Mouse (Mus musculus) stomach, postnatal 0 days (tissue): ENCODE data around the gene 2210010C04Rik. TPM values are rescaled to one million over a fixed set of nuclear protein-coding genes. Genes with fewer than 3 reads are reported as not detected.

Experiments
- ATAC-seq: fragments of 200-750 bp; cut with Nextera tagmentation; 2 replicates; pipeline ENCODE4 v1.8.0; 2017; ENCODE audit not compliant: low FRiP score, low TSS enrichment
- DNase-seq: peaks from one replicate; pipeline ENCODE4 v3.0.0-alpha.2; 2016; ENCODE audit warnings: low spot score
- H3K27ac ChIP-seq: fragments of 300-500 bp; sonication (generic); replicated peaks from 2 replicates; pipeline ENCODE4 v1.5.1; 2014; ENCODE audit warnings: mild to moderate bottlenecking, control low read depth
- H3K27me3 ChIP-seq: fragments of 300-500 bp; sonication (generic); 2 replicates; pipeline ENCODE4 v1.6.1; 2014; ENCODE audit warnings: low read length; ENCODE audit not compliant: control insufficient read depth, insufficient read depth
- H3K36me3 ChIP-seq: fragments of 300-500 bp; sonication (generic); 2 replicates; pipeline ENCODE4 v1.6.1; 2014; ENCODE audit warnings: low read length, mixed read lengths; ENCODE audit not compliant: control insufficient read depth, insufficient read depth
- H3K4me1 ChIP-seq: fragments of 300-500 bp; sonication (generic); replicated peaks from 2 replicates; pipeline ENCODE4 v1.6.1; 2014; ENCODE audit warnings: antibody characterized with exemption; ENCODE audit not compliant: control insufficient read depth, insufficient read depth
- H3K4me2 ChIP-seq: fragments of 300-500 bp; sonication (generic); replicated peaks from 2 replicates; pipeline ENCODE4 v1.6.1; 2014; ENCODE audit warnings: low read depth, mild to moderate bottlenecking, control low read depth, moderate library complexity
- H3K4me3 ChIP-seq: fragments of 300-500 bp; sonication (generic); 2 replicates; pipeline ENCODE4 v1.5.1; 2014; ENCODE audit warnings: low read depth, low read length, control low read depth
- H3K9ac ChIP-seq: fragments of 300-500 bp; sonication (generic); 2 replicates; pipeline ENCODE4 v1.6.1; 2014; ENCODE audit warnings: mild to moderate bottlenecking, low read length, control low read depth, mixed read lengths
- H3K9me3 ChIP-seq: fragments of 300-500 bp; sonication (generic); 2 replicates; pipeline ENCODE4 v1.6.1; 2016; ENCODE audit warnings: low read length; ENCODE audit not compliant: control insufficient read depth
- CTCF ChIP-seq: IDR thresholded peaks from 2 replicates; pipeline ENCODE4 v1.5.1; 2016; ENCODE audit warnings: antibody characterized with exemption, low read depth, mild to moderate bottlenecking, moderate library complexity
- EP300 ChIP-seq: optimal IDR thresholded peaks from 2 replicates; pipeline ENCODE3; 2016; ENCODE audit warnings: antibody characterized with exemption
- WGBS: fragments of 180-500 bp; shearing (Covaris S2); extraction: QIAGEN DNeasy Blood & Tissue Kit; methylation state at CpG from one replicate; pipeline ENCODE4 v1.1.7; 2014; 5-methylcytosine and 5-hydroxymethylcytosine counted together
- polyA plus RNA-seq: library from polyadenylated mRNA; unstranded; fragments of >200 nt; fragmentation: Nextera tagmentation; extraction: Ambion mirVana; gene quantifications from 2 replicates; pipeline ENCODE4 v1.2.1, GENCODE M21; 2015

2210010C04Rik gene
- polyA plus RNA-seq = 1.0 and 1.4 TPM in 2 replicates

DNA sequence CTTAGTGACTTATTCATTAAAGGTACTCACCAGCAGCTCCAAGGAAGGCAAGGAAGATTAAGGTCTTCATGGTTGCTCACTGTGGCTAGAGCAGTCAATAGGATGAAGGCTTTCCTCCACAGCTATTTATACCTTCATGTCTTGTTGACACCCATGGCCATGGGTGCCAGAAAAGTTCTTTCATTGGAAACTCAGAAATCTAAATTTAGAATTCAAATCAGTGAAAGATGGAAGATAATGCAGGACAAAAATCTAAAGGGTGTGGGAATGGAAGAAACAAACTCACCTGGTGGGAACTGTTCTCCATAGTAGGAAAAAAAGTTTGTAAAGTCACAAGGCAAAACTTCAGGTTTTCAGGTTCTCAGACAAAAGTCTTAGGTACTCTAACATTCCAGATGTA lies at the start of gene 2210010C04Rik:
2210010C04Rik (minus strand) TSS at position 101 of the 400 bp plus-strand sequence.
- DNase-seq = no peak
- Histone ChIP-seq H3K4me2 (no peak within 1 kb of the TSS), H3K4me3 (no peak within 1 kb of the TSS), H3K4me1 (no peaks in the 10 kb centered on the region), H3K36me3 (no peaks in the 10 kb centered on the region), H3K27me3 (no peaks in the 10 kb centered on the region), H3K9me3 (no peaks in the 10 kb centered on the region), H3K9ac (no peak within 1 kb of the TSS), H3K27ac (no peak within 1 kb of the TSS)
- no peak for ATAC-seq
- TF ChIP-seq CTCF = no peak
- no peak for TF ChIP-seq EP300

GRCm38 (mm10) chr6:41080121-41080520 lies 44.8 kb upstream of the 2210010C04Rik start:
- TF ChIP-seq EP300 (no peak), CTCF (no peak)
- no peak for ATAC-seq
- Histone ChIP-seq H3K4me2 (no peak overlapping the region), H3K9me3 (no peaks in the 10 kb centered on the region), H3K9ac (no peak overlapping the region), H3K27ac (no peak overlapping the region), H3K4me1 (no peaks in the 10 kb centered on the region), H3K36me3 (no peaks in the 10 kb centered on the region), H3K27me3 (no peaks in the 10 kb centered on the region), H3K4me3 (no peak overlapping the region)
- no peak for DNase-seq

- Histone ChIP-seq H3K27me3 (no peaks in the 10 kb centered on the region), H3K4me1 (no peaks in the 10 kb centered on the region), H3K36me3 (no peaks in the 10 kb centered on the region), H3K9me3 (no peaks in the 10 kb centered on the region), H3K27ac (no peak overlapping the region), H3K4me3 (no peak overlapping the region), H3K4me2 (no peak overlapping the region), H3K9ac (no peak overlapping the region)
- ATAC-seq = no peak
- no peak for DNase-seq
- TF ChIP-seq EP300 (no peak), CTCF (no peak)
- 45% methylated on average over 3 of the region's 3 CpGs for WGBS
Observed at GRCm38 (mm10) chr6:41078539-41079303, 43.4 kb upstream of the 2210010C04Rik start.

- no peaks in the 10 kb centered on the region for H3K36me3 ChIP-seq
- H3K9ac ChIP-seq = no peak overlapping the region
- no peak for TF ChIP-seq CTCF
- no peak for TF ChIP-seq EP300
- ATAC-seq = no peak
- WGBS = 61% methylated on average over 2 of the region's 2 CpGs
- no peaks in the 10 kb centered on the region for H3K9me3 ChIP-seq
- no peak overlapping the region for H3K4me3 ChIP-seq
- no peaks in the 10 kb centered on the region for H3K4me1 ChIP-seq
- no peaks in the 10 kb centered on the region for H3K27me3 ChIP-seq
- H3K4me2 ChIP-seq = no peak overlapping the region
- DNase-seq = no peak
- no peak overlapping the region for H3K27ac ChIP-seq
Observed at GRCm38 (mm10) chr6:41075753-41076152, 40.4 kb upstream of the 2210010C04Rik start.

GRCm38 (mm10) chr6:41063332-41063731 lies 28.0 kb upstream of the 2210010C04Rik start:
- H3K36me3 ChIP-seq = no peaks in the 10 kb centered on the region
- no peak for ATAC-seq
- no peak overlapping the region for H3K27ac ChIP-seq
- no peak for TF ChIP-seq EP300
- TF ChIP-seq CTCF = no peak
- no peaks in the 10 kb centered on the region for H3K4me1 ChIP-seq
- H3K27me3 ChIP-seq = no peaks in the 10 kb centered on the region
- H3K4me2 ChIP-seq = no peak overlapping the region
- 84% methylated on average over 6 of the region's 6 CpGs for WGBS
- H3K9me3 ChIP-seq = no peaks in the 10 kb centered on the region
- no peak for DNase-seq
- no peak overlapping the region for H3K9ac ChIP-seq
- H3K4me3 ChIP-seq = no peak overlapping the region

GRCm38 (mm10) chr6:41062746-41063145 lies 27.4 kb upstream of the 2210010C04Rik start:
- no peaks in the 10 kb centered on the region for H3K36me3 ChIP-seq
- ATAC-seq (no peak), DNase-seq (no peak)
- no peak overlapping the region for H3K9ac ChIP-seq
- H3K27me3 ChIP-seq = no peaks in the 10 kb centered on the region
- H3K4me1 ChIP-seq = no peaks in the 10 kb centered on the region
- H3K4me3 ChIP-seq = no peak overlapping the region
- H3K4me2 ChIP-seq = no peak overlapping the region
- no peak for TF ChIP-seq EP300
- no peak for TF ChIP-seq CTCF
- H3K27ac ChIP-seq = no peak overlapping the region
- H3K9me3 ChIP-seq = no peaks in the 10 kb centered on the region
- 54% methylated on average over 3 of the region's 3 CpGs for WGBS
